Mouse (Mus musculus): ENCODE results near the gene BC030870.
A peak's percentile ranks its signal among the peaks of the same experiment; 100 is the strongest.
"Not testable (repeated sequence)": the region's sequence is repeated elsewhere in the genome, so short reads cannot be mapped to it uniquely, and the experiment has no call there.

Gene BC030870

DNA sequence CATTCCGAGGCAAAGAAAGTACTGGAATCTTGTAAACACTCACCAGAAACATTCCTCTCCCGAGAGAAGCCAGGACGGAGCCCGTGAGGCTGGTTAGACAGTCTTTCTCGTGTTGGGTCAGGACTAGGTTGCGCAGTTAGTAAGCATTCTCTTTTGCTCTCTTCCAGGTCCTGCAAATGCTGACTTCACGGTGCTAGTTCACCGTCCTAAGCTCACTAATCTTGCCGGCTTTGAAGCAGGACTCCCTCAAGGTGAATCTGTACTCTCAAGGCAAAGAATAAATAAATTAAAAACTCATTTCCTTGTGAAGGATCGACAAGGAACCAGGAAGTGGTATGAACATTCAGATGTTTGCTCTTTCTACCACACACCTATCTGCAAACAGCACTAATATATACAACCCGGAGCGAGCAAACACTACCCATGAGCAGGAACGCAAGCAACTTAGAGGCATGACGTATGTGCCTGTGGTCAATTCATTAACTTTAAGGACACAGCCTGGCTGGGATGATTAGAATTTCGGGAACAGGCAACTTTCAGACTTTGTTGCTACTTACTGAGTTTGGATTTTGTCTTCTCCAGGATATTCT lies at the start of gene BC030870:
Gene BC030870 (minus strand): TSS at position 365 of the 590 bp plus-strand sequence.
- DNase-seq (ENCODE audit: low spot score) = no peak

DNA sequence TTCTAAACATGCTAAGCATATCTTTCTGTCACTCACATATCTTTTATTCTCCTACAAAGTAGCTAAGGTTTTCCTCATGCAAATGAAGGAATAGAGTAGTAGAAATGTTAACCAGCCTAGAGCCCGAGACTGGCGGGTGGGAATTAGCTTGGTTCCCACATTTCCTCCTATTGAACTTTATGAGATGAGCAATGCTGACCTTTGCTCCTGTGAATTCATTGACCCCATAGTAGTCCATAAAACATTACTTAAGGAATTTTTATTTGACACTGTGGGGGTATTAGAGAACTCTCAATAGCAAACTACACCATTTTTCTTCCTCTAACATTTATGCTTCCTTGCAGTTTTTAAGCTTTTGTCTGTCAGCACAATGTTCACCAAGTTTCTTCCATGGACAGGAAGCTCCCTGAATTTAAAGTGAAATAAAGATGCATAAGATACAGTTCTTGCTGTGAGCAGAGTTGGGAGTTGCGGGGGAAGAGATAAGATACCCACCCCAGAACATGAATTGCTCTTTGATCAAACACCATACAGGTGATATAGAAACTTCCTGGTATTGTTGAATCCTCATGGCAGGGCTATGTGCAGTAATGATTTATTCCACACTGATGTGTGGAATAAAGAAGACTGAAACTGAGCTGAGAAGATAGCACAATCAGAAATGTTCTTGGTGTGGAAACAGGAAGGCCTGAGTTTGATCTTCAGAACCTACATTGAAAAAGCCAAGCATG lies 45.5 kb upstream of the BC030870 start:
- no peak for DNase-seq (ENCODE audit: low spot score)

DNA sequence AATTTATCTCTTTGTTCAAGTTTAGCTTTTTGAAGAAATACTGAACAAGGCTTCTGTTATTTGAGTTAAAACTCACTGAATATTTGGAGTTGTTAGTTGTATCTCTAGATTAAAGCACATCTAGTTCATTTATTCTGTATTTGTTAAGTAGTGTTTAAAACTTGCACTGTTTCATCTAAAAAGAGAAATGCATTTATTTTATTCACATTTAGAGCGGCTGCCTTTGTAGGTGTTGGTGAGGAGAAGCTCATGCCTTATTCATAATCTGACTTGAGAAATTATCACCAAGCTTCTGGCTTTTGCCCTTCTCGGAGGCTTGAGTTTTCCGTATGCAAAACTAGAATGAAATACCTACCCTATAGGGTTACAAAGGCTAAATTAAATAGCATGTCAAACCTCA lies 39.8 kb upstream of the BC030870 start:
- no peak for DNase-seq (ENCODE audit: low spot score)

DNA sequence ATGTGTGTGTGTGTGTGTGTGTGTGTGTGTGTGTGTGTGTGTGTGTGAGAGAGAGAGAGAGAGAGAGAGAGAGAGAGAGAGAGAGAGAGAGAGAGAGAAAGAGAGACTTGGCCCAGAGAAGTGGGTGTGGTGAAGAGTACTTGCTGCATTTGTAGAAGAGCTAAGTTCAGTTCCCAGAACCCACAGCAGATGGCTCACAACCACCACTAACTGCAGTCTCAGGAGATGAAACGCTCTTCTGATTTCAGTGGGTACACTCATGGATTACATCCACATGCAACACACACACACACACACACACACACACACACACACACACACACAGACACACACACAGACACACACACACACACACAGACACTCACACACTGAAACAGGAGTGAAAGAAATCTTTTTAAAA lies 31.3 kb upstream of the BC030870 start:
- not testable (repeated sequence) for DNase-seq (ENCODE audit: low spot score)

DNA sequence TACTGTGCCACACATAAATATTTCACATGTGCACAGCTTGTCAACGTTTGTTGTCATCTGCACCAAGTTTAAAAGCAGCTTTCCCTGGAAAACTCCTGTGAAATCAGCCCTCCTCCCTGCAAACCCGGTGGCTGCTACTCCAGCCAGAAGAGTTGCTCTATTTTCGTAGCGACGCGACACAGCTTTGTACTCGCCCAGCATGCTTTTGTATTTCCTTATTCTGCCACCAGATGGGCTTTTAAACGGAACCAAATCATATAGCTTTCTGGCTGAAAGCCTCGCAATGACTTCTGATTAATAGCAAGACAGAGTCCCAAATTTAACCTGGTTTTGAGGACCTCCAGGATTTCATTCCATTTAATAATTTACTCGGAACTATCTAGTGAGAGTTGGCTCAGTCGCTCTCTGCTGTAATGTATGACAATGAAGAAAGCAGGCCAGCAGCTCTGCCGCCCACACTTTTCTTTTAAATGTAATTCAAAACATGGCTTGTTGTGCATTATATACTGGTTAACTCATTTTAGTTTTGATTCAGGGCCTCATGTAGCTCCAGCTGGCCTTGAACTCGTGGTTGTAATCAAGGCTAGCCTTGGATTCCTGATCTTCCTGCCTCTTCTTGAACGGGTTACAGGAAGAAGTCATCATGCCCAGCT lies 29.9 kb upstream of the BC030870 start:
- no peak for DNase-seq (ENCODE audit: low spot score)

DNA sequence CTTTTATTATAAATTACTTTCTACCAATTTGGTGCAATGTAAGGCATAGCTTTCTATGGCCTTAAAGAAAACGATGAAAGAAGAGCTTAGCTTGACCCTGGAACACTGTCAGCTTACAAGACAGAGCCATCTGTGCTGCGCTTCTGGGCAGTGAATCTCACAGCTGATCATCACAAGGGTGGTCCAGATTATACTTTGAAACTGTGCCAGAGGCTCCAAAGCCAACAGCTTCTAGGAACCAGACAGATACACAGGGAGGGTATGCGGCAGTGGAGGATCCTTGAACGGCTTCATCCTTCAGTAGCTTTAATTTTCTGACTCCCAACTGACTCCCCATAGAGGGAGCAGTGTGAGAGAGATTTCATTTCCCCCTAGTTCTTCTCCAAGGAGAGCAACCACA lies 28.5 kb upstream of the BC030870 start:
- no peak for DNase-seq (ENCODE audit: low spot score)

DNA sequence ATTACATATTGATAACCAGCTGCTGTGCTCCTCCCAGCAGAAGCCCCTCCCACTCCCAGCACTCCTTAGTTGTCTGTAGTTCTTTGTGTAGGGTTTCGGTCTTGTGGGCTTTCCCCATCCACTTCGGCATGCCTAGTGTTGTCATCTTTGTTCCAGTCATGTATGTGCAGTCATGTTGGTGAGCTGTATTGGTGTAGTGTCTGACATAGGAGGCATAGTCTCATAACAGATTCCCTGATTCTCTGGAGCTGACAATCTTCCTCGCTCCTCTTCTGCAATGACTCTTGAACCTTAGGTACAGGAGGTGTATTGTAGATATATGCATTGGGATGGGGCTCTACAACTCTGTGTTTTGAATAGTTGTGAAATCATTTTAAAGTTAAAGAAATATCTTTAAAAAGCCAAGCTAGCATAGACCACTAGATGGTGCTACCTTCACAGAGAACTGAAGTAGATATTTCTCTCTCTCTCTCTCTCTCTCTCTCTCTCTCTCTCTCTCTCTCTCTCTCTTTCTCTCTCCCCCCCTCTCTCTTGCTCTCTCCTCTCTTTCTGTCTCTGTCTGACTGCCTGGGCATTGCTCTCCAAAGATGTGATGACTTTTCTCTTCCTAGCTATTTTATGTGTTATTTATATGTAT lies 9.6 kb upstream of the BC030870 start:
- no peak for DNase-seq (ENCODE audit: low spot score)

DNA sequence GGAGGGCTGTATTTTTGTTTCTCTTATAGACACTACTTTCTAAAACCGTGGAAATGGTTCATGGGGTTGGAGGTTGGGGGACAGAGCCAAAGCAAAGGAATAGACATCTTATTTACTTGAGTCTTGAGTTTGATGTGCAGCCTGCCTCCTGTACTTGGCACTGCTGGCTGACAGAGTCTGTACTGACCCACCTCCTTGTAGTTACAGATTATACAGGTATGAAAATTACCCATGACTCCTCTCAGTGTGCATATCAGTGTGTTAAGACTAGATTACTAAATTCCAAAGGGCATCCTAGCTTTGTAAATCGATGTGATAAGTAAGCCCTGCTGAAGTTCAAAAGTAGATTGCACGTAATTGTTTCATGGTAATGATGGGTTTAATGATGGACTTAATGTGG lies 2.9 kb downstream of the BC030870 start:
- DNase-seq (ENCODE audit: low spot score) = no peak

DNA sequence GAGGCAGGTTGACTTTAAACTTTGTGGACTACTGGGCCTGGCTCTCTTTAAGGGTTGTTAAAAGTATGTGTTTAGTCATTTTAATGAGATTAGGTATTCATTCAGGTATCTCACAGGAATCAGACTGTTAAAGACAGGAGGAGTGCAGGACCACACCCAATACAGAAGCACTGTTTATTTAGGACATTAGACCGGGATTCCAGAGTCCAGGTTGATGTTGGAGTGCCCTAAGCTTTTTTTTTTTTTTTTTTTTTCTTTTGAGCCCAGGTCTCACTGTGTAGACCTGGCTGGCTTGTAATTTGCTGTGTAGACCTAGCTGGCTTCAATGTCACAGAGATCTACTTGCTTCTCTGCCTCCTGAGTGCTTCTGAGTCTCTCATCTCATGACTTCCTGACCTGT lies 3.3 kb downstream of the BC030870 start:
- DNase-seq (ENCODE audit: low spot score) = no peak

DNA sequence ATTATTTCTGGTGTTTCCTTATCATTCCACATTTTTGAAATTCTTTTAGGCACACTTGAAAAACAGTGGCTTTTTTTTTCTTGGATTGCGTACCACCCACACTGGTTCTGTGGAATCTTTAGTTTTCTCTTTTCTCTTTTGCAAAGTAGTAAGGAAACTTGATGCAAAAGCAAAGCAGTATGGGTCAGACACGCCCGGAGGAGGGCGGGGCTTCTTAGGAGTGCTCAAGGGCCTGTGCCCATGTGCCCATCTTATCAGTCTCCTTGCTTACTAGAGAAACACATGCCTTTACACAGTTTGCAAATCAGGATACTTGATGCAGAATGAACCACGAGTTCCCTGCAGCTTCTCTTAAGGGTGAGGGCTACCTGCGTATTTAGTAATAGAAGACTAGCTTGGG lies 17.3 kb downstream of the BC030870 start:
- DNase-seq (ENCODE audit: low spot score) = no peak

DNA sequence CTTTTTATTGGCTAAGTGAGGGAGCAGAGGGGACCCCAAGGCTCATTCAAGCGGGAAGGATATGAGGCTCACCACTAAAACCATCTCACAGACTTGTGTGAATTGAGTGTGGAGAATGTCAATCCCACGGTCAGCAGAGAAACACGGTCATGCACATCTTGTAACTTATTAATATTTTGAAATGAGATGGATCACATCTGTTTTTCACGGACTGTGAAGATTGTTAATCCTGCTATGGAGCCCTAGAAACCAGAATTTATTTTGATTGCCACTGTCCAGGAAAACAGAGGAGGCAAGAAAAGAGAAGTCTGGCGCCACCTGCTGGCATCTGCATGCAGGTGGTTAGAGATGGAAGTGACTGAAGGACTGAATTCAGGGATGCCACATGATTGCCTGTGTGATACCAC lies 19.1 kb downstream of the BC030870 start:
- DNase-seq (ENCODE audit: low spot score) = peak; percentile 68

DNA sequence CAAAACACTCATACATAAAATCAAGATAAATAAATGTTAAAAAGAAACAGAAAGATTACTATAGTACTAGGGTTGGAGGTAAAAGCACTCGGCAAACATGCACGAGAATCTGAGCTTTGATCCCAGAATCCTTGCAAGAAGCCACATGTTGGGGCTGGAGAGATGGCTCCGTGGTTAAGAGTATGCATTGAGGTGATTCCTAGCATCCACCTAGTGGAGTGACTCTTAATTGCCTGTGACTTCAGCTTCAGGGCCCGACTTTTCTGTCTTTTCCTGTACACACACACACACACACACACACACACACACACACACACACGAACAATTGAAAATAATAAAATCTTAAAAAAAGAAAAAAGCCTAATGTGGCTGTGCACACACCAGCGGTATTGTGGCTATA lies 20.4 kb downstream of the BC030870 start:
- DNase-seq (ENCODE audit: low spot score) = no peak

DNA sequence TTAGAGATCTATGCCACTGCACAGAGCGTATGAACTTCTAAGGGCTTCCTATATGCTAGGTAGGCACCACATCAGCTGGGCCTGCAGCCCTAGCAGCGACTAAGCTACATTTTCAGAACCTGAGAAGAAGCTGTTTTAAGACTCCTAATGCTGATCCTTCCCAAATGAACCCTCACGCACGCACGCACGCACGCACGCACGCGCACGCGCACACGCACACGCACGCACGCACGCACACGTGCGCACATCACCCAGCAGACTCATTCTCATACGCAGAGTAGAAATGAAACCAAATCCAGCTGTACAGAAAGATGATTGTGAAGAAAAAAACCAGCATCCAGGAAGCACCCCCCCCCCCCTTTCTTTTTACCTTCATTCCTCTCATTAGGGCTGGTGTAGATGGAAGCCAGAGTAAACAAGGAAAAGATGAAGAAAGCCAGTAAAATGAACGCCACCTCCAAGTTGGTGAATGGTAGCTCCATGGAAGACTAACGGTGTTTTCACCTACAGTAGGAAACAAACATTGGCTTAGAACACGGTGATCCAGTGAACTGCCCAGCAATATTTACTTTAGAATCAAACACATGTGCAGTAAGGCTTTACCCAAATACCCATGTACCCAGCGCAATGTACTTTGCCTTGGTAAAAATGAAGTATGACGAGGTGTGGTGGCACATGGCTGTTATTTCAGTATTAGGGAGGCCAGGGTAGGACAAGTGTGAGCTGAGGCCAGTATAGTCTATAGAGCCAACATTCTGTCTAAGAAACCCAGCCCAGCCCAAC lies 21.2 kb downstream of the BC030870 start:
- no peak for DNase-seq (ENCODE audit: low spot score)

DNA sequence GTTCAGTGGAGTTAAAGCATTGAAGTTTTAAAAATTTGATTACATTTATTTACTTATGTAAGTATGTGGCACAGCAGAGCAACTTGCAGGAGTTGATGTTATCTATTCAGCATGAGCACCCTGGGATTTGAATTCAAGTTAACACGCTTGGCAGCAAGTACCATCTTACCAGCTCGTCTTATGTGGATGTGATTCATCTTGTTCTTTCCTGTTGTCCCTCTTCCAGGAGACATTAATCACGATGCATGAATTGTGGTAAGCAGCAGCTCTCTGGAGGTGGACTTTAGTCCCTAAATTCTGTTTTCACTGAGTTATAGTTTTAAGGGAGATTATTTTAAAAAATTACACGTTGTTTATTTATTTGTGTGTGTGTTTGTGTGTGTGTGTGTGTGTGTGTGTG lies 25.3 kb downstream of the BC030870 start:
- no peak for DNase-seq (ENCODE audit: low spot score)

DNA sequence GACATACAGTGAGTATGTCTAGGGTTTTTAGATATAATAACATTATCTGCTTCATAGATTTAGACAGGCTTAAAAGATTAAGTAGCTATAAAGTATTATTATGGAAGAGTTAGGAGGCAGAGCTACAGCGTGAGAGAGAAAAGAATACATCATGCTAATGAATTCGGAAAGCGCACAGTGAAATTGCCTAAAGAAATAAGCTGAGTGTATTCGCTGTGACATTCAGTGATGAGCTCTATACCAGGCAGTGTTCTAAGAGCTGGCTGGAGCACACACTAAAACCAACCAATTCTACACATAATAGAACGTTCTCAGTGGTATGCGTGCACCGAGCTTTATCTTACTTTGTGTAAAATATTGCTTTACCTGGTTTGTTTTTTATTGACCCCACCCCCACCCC lies 25.7 kb downstream of the BC030870 start:
- DNase-seq (ENCODE audit: low spot score) = no peak

DNA sequence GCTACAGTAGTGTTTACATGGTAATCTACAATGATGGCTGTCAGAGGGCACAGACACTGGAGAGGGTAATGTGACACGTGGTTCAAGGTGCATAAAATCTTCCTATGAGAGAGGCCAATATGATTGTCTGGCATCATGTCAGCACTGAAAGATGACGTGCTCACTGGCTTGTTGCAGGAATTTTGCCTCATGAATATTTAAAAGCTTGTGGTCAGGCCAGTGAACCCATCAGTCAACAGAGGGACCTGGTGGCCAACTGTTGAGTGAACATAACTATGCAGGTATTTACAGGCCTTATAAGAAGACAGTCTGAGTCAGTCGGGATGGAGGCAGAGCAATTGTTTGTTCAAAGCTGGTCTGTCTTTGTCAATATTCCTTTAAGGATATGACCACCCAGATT lies 29.6 kb downstream of the BC030870 start:
- DNase-seq (ENCODE audit: low spot score) = no peak

DNA sequence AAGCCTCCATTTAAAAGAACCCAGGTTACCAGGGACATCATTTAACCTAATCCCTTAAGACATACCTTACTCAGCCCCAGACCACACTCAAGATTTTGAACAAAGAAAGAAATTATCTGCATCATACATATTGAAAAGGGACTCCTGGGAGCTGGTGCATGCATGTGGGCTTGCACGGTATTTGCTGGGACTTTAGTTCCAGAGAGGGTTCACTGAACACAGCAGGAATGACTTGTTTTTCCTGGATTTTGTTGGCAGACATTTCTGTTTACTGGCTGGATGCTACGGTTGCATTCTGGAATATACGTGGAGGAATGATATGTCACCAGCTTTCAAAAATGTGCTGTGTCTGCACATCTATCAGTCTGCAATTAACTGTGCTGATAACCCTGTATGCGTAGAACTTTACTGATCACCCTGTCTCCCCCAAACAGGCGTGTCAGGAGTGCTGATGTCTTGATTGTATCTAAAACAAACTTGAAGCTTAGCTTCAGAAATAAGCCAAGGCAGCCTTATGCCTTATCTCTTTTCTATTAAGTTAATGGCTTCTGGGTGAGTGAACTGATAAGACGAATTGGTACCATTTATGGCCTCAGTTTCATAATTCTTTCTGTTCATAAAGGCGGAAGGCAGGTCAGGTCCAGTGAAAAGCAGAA lies 31.5 kb downstream of the BC030870 start:
- DNase-seq (ENCODE audit: low spot score) = no peak

DNA sequence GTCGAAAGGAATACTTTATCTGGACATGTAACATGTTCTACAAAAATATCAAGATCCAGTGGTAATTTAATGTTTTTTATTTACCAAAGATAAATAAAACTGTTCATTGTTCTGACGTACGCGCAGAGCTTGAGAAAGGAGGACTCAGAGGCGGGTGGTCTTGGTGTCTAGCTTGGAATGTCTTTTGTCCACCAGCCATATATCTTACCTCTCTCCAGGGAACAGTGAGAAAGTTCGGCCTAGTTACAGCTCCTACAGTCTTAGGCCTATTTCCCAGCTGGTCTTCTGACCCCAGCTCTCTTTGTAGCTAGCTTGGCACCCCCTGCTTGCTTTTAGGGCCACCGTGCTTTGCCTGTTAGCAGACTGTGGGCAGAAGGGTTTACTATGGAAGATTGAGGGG lies 39.6 kb downstream of the BC030870 start:
- no peak for DNase-seq (ENCODE audit: low spot score)

DNA sequence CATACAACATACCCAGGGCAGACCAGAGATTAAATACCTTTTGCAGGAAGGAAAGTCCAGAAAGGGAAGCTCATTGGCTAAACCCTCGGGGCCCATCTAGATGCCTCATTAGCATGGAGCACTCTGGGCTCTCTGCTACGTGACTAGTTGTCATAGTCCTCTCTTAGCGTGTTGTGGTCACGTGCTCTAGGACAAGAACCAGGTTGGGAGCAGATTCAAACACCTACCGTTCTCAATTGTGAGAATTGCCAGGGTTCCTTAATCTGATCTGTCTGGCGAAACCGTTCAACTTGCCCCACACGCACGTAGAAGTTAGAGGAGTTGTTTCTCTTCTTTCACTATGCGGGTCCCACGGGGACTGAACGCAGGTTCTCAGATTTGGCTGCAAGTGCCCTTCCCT lies 41.2 kb downstream of the BC030870 start:
- DNase-seq (ENCODE audit: low spot score) = no peak

DNA sequence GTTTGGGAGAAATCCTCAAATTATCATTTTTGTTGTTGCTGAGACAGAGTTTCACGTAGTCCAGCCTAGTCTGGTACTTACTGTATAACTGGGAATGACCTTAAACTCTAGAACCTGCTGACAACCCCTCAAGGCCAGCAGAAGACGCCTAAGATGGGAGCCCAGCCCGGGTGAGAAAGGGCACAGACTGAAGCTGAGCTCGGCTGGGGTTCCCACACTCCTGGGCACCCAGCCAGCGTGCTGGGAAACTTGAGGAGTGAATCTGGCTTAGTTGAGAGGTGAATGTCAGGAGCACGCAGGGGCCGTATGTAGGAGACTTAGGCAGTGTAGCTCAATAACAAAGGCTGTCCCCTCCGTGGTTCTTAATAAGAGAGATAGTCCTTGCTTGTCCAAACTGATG lies 41.7 kb downstream of the BC030870 start:
- peak; percentile 26 for DNase-seq (ENCODE audit: low spot score)

DNA sequence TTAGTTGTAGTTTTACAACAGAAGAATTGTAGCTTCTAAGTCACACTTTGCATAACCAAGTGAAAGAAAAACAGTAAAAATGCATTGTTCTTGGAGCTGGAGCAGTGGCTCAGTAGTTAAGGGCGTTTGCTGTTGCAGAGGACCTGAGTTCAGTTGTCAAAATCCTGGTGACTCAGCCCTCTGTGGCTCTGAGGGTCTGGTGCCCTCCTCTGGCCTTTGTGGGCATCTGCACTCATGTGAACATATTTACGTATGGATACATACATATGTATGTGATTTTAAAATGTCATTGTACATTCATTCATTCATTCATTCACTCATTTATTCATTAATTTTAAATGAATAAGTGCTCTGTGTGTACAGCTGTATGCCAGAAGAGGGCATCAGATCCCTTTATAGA lies 43.7 kb downstream of the BC030870 start:
- no peak for DNase-seq (ENCODE audit: low spot score)

DNA sequence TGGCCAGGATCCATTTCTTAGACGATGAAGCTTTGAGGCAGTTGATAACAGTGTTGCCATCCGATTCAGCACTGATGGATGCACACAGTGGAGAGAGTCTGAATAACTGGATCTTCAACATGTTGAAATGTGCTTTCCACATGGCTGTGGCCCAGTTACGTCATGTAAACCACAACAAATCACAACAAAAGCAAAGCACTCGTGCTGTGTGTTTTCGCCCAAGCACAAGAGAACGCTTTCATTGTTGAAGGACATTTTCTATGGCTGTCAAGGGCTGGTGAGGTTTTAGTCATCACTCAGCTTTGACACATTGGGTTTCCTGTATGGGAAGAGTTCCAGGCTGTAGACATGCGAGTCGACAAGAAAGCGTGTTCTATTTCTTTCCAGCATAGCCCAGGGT lies 48.6 kb downstream of the BC030870 start:
- DNase-seq (ENCODE audit: low spot score) = no peak
